Mouse (Mus musculus) brown adipose tissue, adult 24 weeks (tissue): Measurements from ENCODE around the gene Tmem52. TPM values are rescaled to one million over a fixed set of nuclear protein-coding genes. Genes with fewer than 3 reads are reported as not detected.

ENCODE experiments used
- H3K27ac ChIP-seq: fragments of 200-500 bp; replicated peaks from 2 replicates; pipeline ENCODE4 v1.5.1; 2012; ENCODE audit warnings: low read depth, mild to moderate bottlenecking, low read length
- H3K4me1 ChIP-seq: fragments of 200-500 bp; 2 replicates; pipeline ENCODE4 v1.6.1; 2012; ENCODE audit warnings: low read length, mixed read lengths; ENCODE audit not compliant: control insufficient read depth, insufficient read depth, insufficient read length
- H3K4me3 ChIP-seq: fragments of 200-500 bp; 2 replicates; pipeline ENCODE4 v1.5.1; 2012; ENCODE audit warnings: low read depth, mild to moderate bottlenecking, low read length, moderate library complexity; ENCODE audit not compliant: insufficient read depth
- polyA plus RNA-seq: library from polyadenylated mRNA; stranded (reverse); fragments of >200 nt; gene quantifications from 2 replicates; pipeline ENCODE4 v1.2.4, GENCODE M21; 2012; ENCODE audit not compliant: missing spikeins, insufficient read depth, insufficient read length

Tmem52 gene
- polyA plus RNA-seq, 1 experiment = 1.1 TPM

DNA sequence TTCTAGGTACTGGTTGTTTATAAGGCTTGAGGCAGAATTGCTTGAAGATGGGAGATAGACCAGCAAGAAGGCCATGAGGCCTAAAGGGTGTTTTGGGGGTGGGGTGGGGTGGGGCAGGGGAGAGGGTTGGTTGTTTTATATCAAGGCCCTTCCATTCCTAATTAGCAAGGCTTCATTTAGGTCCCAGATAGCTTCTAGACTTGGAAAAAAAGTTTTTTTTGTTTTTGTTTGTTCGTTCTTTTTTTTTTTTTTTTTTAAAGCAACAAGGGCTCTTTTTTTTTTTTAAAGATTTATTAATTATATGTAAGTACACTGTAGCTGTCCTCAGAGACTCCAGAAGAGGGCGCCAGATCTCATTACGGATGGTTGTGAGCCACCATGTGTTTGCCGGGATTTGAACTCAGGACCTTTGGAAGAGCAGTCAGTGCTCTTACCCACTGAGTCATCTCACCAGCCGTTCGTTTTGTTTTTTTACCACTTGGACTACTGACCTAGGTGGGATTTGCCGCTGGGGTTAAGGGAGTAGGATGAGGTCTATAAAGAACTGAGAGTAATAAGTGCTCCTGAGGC is 49.1 kb downstream of the Tmem52 start:
- Histone ChIP-seq H3K4me3 (no peak overlapping the region), H3K27ac (no peak overlapping the region), H3K4me1 (peaks cover 9% of the 10 kb centered on the region)

Other genes starting within 250 kb of the Tmem52 start
- 18.9 and 20.2 TPM in 2 replicates for gene Ski, start 246.5 kb upstream of the Tmem52 start, polyA plus RNA-seq
- gene Faap20, start 219.3 kb upstream of the Tmem52 start, polyA plus RNA-seq = 18.7 and 21.7 TPM in 2 replicates
- gene Prkcz, start 107.8 kb upstream of the Tmem52 start, polyA plus RNA-seq = not detected in 2 replicates
- gene Gabrd, start 71.0 kb upstream of the Tmem52 start, polyA plus RNA-seq = not detected in 2 replicates
- not detected in 2 replicates for gene Cfap74, start 59.9 kb upstream of the Tmem52 start, polyA plus RNA-seq
- gene Gnb1, start 22.2 kb downstream of the Tmem52 start, polyA plus RNA-seq = 193 and 220 TPM in 2 replicates
- gene Nadk, start 93.3 kb downstream of the Tmem52 start, polyA plus RNA-seq = 147 and 155 TPM in 2 replicates
- gene Slc35e2, start 132.3 kb downstream of the Tmem52 start, polyA plus RNA-seq = 7.0 and 9.4 TPM in 2 replicates
- gene Cdk11b, start 155.7 kb downstream of the Tmem52 start, polyA plus RNA-seq = 32.4 and 37.9 TPM in 2 replicates
- gene Gm10563, start 176.3 kb downstream of the Tmem52 start, polyA plus RNA-seq = not detected in 2 replicates
- 3.3 and 5.5 TPM in 2 replicates for gene Mmp23, start 184.3 kb downstream of the Tmem52 start, polyA plus RNA-seq
- 9.7 and 29.1 TPM in 2 replicates for gene Mib2, start 200.1 kb downstream of the Tmem52 start, polyA plus RNA-seq
- 2.4 and 3.5 TPM in 2 replicates for gene Fndc10, start 225.2 kb downstream of the Tmem52 start, polyA plus RNA-seq
- 61.2 and 80.5 TPM in 2 replicates for gene Ssu72, start 235.7 kb downstream of the Tmem52 start, polyA plus RNA-seq